Mouse (Mus musculus) megakaryocyte, embryonic 14.5 days (primary cell): ENCODE measurements around the gene Upk1b. TPM values are rescaled to one million over a fixed set of nuclear protein-coding genes. Genes with fewer than 3 reads are reported as not detected.

ENCODE experiments used
- H3K27me3 ChIP-seq: replicated peaks from 2 replicates; pipeline ENCODE3; 2012; ENCODE audit warnings: inconsistent platforms
- H3K36me3 ChIP-seq: replicated peaks from 2 replicates; pipeline ENCODE3; 2012; ENCODE audit warnings: low read length, inconsistent platforms, mixed read lengths
- H3K4me1 ChIP-seq: 2 replicates; pipeline ENCODE4 v1.6.1; 2012; ENCODE audit warnings: inconsistent platforms
- H3K4me3 ChIP-seq: replicated peaks from 2 replicates; pipeline ENCODE3; 2012; ENCODE audit warnings: moderate library complexity, mild to moderate bottlenecking, inconsistent platforms
- H3K9me3 ChIP-seq: 2 replicates; pipeline ENCODE4 v1.6.1; 2012; ENCODE audit warnings: inconsistent platforms
- FLI1 ChIP-seq: IDR thresholded peaks from 2 replicates; pipeline ENCODE4 v1.6.1; 2012; ENCODE audit warnings: low read length, inconsistent platforms, mixed read lengths
- GATA1 ChIP-seq: IDR thresholded peaks from 3 replicates; pipeline ENCODE4 v1.6.1; 2012; ENCODE audit warnings: mixed read lengths, low read length, inconsistent platforms, borderline replicate concordance
- polyA plus RNA-seq: library from polyadenylated mRNA; stranded (reverse); fragments of >175 nt; gene quantifications from 2 replicates; pipeline ENCODE4 v1.2.3, GENCODE M21; 2012; ENCODE audit warnings: low replicate concordance; ENCODE audit not compliant: insufficient read depth

The Upk1b gene
- polyA plus RNA-seq, 1 experiment, result not detected

DNA sequence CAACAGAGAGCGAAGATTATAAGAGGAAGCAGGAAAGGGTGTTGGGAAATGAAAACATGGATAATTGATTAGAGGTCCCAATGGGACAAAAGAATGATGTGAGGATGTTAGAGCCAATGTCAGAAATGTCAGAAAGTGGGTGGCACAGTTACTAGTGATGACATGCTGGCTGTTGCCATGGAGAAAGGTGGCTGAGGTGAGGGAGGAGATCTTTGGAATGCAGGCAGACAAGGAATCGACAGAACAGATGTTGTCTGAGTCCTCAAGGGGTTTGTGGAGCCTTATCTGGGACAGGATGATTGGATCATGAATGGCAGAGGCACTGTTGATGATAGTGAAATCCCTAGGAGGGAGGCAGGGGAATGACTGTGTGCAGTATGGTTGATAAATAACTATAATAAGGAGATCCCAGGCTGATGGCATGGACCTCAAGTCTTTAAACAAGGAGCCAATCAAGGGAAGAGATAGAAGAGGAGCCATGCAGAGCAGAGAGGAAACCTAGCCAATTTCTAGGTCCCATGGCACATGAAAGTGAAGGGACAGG, 17.5 kb downstream of the Upk1b start:
- Histone ChIP-seq H3K36me3 (no peaks in the 10 kb centered on the region), H3K4me1 (no peaks in the 10 kb centered on the region), H3K27me3 (peaks cover 3% of the 10 kb centered on the region), H3K9me3 (no peaks in the 10 kb centered on the region), H3K4me3 (no peak overlapping the region)
- no peak for TF ChIP-seq FLI1
- no peak for TF ChIP-seq GATA1

DNA sequence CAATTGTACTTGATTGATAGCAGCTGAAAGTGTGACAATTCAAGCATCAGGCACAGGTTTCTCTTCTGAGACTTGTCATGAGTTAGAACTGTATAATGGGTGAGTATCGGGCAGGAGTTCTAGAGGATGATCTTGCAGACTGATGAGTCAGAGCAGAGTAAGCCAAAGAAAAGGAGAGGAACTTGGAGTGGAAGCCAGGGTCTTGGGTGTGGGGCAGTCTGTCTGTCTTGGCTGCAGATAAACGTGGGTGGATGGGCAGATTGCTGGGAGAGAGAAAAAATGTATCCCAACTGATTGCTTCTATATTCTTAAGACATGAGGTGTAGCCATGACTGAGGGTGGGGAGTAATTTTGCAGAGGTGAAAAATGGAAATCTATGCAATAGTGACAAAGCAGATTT, 18.2 kb downstream of the Upk1b start:
- TF ChIP-seq GATA1, result no peak
- TF ChIP-seq FLI1, result no peak
- no peak overlapping the region for H3K4me3 ChIP-seq
- no peaks in the 10 kb centered on the region for H3K4me1 ChIP-seq
- H3K9me3 ChIP-seq, result no peaks in the 10 kb centered on the region
- H3K27me3 ChIP-seq, result peaks cover 3% of the 10 kb centered on the region
- H3K36me3 ChIP-seq, result no peaks in the 10 kb centered on the region

DNA sequence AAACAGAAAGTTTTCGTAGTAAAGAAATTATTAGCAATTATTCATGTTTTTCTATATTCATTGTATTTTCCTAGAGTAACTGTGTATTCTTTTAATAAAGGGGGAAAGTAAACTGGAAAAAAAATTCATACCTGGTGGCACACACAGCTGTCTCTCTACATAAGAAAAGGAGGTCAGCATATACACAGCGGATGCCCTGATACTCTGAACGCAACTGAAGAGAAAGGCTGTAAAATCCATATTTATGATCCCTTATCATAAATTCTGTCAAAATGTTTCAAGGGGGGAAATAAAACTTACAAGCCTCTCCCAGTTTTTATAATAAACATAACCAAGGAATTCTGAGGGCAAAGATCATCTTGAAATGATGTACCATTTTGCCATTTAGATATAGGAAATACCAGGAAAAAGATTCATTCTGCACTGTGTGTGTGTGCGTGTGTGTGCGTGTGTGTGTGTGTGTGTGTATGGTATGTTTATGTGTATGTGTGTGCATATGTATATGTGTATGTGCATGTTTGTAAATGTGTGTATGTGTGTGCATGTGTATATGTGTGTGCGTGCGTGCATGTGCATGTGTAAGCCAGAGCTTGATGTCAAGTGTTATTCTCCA, 19.1 kb downstream of the Upk1b start:
- H3K4me1 ChIP-seq, result no peaks in the 10 kb centered on the region
- no peak for TF ChIP-seq FLI1
- no peak for TF ChIP-seq GATA1
- H3K4me3 ChIP-seq, result no peak overlapping the region
- no peaks in the 10 kb centered on the region for H3K9me3 ChIP-seq
- no peaks in the 10 kb centered on the region for H3K36me3 ChIP-seq
- H3K27me3 ChIP-seq, result peaks cover 5% of the 10 kb centered on the region

DNA sequence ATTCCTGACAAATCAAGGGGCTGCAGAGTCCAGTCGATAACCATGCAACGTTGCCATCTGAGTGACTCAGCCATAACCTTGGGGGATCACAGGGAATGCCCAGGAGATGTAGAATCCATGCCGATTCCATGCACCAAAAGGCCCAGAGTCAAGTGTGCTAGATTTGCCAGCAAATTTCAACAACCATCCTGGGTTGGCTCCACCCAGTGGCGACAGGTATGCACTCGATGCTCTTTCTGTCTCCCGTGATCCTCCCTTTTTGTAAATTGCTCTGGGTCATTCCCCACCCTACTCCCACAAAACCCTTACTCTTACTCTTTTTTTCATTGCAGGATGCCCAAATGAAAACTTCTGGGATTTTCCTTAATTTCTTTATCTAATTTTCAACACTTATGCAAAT, 23.8 kb downstream of the Upk1b start:
- Histone ChIP-seq H3K4me3 (no peak overlapping the region), H3K4me1 (no peaks in the 10 kb centered on the region), H3K9me3 (no peaks in the 10 kb centered on the region), H3K27me3 (peaks cover 15% of the 10 kb centered on the region), H3K36me3 (no peaks in the 10 kb centered on the region)
- TF ChIP-seq GATA1 (no peak), FLI1 (no peak)

DNA sequence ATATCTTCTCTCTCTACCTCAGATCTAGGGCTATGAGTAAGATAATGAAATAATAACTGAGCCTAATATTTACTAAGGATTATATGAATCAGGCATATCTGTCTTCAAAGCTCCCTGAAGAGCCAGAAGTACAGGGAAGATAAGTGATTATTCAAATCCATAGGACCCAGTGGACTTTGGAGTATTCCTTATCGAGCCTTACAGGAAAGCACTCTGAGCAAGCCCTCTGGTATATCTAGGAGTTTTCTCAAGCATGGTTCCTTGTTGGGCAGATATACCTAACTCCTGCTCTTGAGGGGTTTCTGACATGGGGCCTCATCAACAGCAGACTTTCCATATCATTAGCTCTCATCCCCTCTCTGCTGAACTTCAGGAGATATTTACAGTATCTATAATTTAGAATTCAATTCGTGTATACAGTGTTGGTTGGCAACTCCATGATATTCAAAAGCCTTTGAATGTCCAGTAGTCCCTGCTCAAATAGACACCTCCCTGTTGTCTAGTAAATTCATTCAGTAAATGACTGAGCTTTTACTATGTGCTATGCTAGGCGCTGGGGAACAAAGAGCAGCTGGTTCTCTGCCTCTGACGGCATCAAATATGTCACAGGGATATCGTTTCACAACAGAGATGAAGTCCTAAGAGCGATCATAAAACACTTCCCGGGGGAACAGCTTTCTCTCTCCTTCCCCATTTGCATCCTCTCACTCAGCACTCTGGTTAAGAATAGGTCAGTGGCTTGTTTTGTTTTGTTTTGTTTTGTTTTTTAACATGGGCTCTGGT, 25.0 kb downstream of the Upk1b start:
- TF ChIP-seq FLI1, result no peak
- no peak for TF ChIP-seq GATA1
- Histone ChIP-seq H3K9me3 (no peaks in the 10 kb centered on the region), H3K36me3 (no peaks in the 10 kb centered on the region), H3K4me3 (no peak overlapping the region), H3K4me1 (no peaks in the 10 kb centered on the region), H3K27me3 (peaks cover 16% of the 10 kb centered on the region)

DNA sequence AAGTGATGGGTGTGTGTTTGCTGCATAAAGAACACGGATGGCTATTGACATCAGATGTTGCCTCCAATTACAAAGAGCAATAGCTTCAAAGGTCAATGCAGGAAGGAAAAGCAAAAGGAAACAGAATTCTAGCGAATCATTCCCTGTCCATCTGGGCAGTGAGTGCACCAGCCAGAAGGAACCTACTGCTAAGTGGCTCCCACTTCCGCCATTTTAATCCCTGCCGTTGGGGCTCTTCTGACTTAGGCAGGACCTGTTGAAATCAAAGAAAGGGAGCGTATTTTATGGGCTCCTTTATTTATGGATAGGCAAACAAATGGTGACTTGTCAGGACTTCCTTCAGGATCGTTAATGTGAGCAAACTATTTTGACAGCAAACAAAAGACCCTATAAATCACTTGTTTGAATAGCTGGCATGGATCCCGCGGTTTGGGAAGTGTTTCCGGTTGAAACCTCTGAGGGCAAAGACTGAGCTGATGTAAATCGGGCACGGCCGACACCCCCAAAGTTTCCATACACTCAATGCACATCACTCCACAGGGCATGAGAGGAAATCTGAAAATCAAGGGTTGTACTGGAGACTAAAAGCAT, 27.1 kb downstream of the Upk1b start:
- no peaks in the 10 kb centered on the region for H3K9me3 ChIP-seq
- H3K36me3 ChIP-seq, result no peaks in the 10 kb centered on the region
- no peak overlapping the region for H3K4me3 ChIP-seq
- no peaks in the 10 kb centered on the region for H3K4me1 ChIP-seq
- TF ChIP-seq FLI1 (no peak), GATA1 (no peak)
- peaks cover 16% of the 10 kb centered on the region for H3K27me3 ChIP-seq

DNA sequence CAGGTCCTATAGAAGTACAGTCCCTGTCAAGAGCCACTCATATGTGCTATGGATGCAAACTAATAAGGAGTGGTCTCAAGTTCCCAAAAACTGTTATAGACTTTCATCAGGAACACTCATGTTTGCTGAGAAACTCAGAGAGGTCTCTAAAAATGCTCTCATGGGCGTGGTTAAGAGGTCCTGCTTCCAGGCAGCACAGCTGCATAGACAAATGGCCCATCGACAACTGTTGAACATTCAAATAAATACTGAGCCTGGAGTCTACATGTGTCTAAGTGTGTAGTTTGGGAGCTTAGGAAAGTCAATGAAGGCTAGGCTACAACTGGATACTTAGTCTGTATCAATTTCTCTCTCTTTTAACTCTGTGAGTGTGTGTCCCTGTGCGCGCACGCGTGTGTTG, 29.0 kb downstream of the Upk1b start:
- no peaks in the 10 kb centered on the region for H3K4me1 ChIP-seq
- no peak overlapping the region for H3K4me3 ChIP-seq
- no peaks in the 10 kb centered on the region for H3K36me3 ChIP-seq
- H3K27me3 ChIP-seq, result peaks cover 14% of the 10 kb centered on the region
- TF ChIP-seq GATA1 (no peak), FLI1 (no peak)
- no peaks in the 10 kb centered on the region for H3K9me3 ChIP-seq

DNA sequence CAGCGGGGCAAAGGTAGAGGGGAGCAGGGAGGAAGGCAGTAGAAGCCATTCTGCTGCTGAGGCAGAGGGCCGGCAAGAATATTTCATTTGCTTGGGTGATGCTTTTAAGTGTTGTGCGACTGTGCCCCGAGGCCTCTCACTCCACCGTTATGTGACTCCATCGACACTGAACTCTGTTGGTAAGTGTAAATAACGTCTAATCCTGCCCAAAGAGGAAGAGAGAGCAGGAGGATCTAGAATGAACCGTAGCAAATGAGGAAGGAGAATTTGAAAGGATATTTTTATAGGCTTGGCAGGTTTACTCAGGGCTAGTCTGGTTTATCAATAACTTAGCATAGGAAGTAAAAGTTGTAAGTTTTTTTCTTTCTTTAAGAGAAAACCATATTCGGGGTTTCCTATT, 30.6 kb downstream of the Upk1b start:
- no peaks in the 10 kb centered on the region for H3K9me3 ChIP-seq
- TF ChIP-seq GATA1 (no peak), FLI1 (no peak)
- H3K4me3 ChIP-seq, result no peak overlapping the region
- peaks cover 14% of the 10 kb centered on the region for H3K27me3 ChIP-seq
- H3K36me3 ChIP-seq, result no peaks in the 10 kb centered on the region
- H3K4me1 ChIP-seq, result no peaks in the 10 kb centered on the region

DNA sequence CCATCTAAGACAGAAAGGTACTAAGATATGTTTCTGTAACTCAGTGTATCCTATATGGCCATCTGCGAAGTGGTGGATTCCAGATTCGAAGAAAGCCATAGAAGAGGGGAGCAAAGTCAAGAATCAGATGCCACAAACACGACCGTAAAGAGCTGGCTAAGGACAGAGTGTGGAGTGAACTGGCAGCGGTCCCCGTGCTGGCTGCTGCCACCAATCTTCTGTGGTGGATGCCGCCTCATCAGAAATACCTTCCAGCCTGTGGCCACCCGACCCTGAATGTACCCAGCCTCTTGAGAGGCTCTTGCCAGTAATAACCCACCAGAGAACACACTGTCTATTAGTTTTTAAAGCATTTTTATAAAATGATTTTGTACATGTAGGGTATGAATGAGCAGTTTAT, 31.7 kb downstream of the Upk1b start:
- no peak for TF ChIP-seq FLI1
- no peak for TF ChIP-seq GATA1
- Histone ChIP-seq H3K27me3 (peaks cover 14% of the 10 kb centered on the region), H3K36me3 (no peaks in the 10 kb centered on the region), H3K4me1 (no peaks in the 10 kb centered on the region; the same call in 1 of the 2 replicates), H3K9me3 (no peaks in the 10 kb centered on the region), H3K4me3 (no peak overlapping the region)

DNA sequence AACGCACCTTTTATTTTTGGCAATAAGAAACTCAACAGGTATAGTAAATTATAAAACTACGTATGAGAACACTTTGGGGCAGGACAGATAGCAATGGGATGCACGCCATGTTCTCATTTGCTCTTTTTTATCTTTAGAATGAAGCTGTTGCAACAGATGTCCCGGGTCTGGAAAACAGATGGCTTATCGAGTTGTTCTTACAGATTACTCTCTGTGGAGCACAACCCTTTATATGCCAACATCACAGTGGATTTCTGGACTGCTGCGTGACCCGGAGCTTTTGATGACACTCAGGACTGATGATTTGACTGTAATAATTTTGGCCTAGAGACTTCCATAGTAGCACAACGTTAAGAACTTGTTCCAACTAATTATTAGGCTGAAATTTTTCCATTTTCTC, 32.4 kb downstream of the Upk1b start:
- peaks cover 11% of the 10 kb centered on the region for H3K27me3 ChIP-seq
- TF ChIP-seq GATA1, result no peak
- TF ChIP-seq FLI1, result no peak
- H3K9me3 ChIP-seq, result no peaks in the 10 kb centered on the region
- no peaks in the 10 kb centered on the region for H3K36me3 ChIP-seq
- no peak overlapping the region for H3K4me3 ChIP-seq
- H3K4me1 ChIP-seq, result no peaks in the 10 kb centered on the region; the same call in 1 of the 2 replicates
